Mouse (Mus musculus) liver, adult 2 months (tissue): Measurements from ENCODE around the gene Gm21969. TPM values are rescaled to one million over a fixed set of nuclear protein-coding genes. Genes with fewer than 3 reads are reported as not detected.

Experiments used
- DNase-seq: peaks from one replicate; pipeline ENCODE4 v3.0.0-alpha.2; 2011; ENCODE audit warnings: low read depth, low spot score; ENCODE audit errors: extremely low read depth
- H3K27ac ChIP-seq: fragments of 200-500 bp; replicated peaks from 2 replicates; pipeline ENCODE4 v1.5.1; 2012; ENCODE audit warnings: low read depth, mild to moderate bottlenecking, control low read depth, inconsistent platforms, low read length; ENCODE audit not compliant: insufficient read depth
- H3K27me3 ChIP-seq: fragments of 200-500 bp; 2 replicates; pipeline ENCODE4 v1.6.1; 2012; ENCODE audit warnings: mild to moderate bottlenecking, moderate library complexity, low read length, inconsistent platforms; ENCODE audit not compliant: control insufficient read depth, insufficient read depth
- H3K36me3 ChIP-seq: fragments of 200-500 bp; 2 replicates; pipeline ENCODE4 v1.6.1; 2012; ENCODE audit warnings: low read length, inconsistent platforms; ENCODE audit not compliant: control insufficient read depth, insufficient read depth
- H3K4me1 ChIP-seq: fragments of 200-500 bp; 2 replicates; pipeline ENCODE4 v1.6.1; 2011; ENCODE audit warnings: low read length; ENCODE audit not compliant: control insufficient read depth, insufficient read depth
- H3K4me3 ChIP-seq: fragments of 200-500 bp; 2 replicates; pipeline ENCODE4 v1.5.1; 2011; ENCODE audit warnings: low read depth, mild to moderate bottlenecking, control low read depth, low read length, moderate library complexity; ENCODE audit not compliant: insufficient read depth
- H3K79me2 ChIP-seq: fragments of 200-500 bp; 2 replicates; pipeline ENCODE4 v1.6.1; 2012; ENCODE audit warnings: inconsistent platforms, mild to moderate bottlenecking, low read length, moderate library complexity; ENCODE audit not compliant: control insufficient read depth, insufficient read depth
- H3K9ac ChIP-seq: fragments of 200-500 bp; 2 replicates; pipeline ENCODE4 v1.6.1; 2012; ENCODE audit warnings: low read depth, mild to moderate bottlenecking, control low read depth, inconsistent platforms, low read length
- CTCF ChIP-seq: fragments of 200-500 bp; IDR thresholded peaks from 2 replicates; pipeline ENCODE4 v1.5.1; 2011; ENCODE audit warnings: low read depth, low read length, control low read depth
- POLR2A ChIP-seq: fragments of 200-500 bp; IDR thresholded peaks from 2 replicates; pipeline ENCODE4 v1.6.1; 2011; ENCODE audit warnings: low read length, control low read depth; ENCODE audit not compliant: insufficient read depth; ENCODE audit errors: extremely low read depth
- WGBS: fragments of 180-500 bp; shearing (Covaris S2); methylation state at CpG from one replicate; pipeline ENCODE4 v1.1.7; 2018; 5-methylcytosine and 5-hydroxymethylcytosine counted together
- polyA plus RNA-seq: library from polyadenylated mRNA; depleted of rRNA; stranded (reverse); fragments of >200 nt; gene quantifications from 2 replicates; pipeline ENCODE4 v1.2.3, GENCODE M21; 2012
- total RNA-seq: library from RNA; depleted of rRNA; stranded (reverse); fragments of >200 nt; gene quantifications from 2 replicates; pipeline ENCODE4 v1.2.3, GENCODE M21; 2014

The Gm21969 gene
- total and polyA plus RNA-seq, 2 experiments: 0.09 to 0.11 TPM

DNA sequence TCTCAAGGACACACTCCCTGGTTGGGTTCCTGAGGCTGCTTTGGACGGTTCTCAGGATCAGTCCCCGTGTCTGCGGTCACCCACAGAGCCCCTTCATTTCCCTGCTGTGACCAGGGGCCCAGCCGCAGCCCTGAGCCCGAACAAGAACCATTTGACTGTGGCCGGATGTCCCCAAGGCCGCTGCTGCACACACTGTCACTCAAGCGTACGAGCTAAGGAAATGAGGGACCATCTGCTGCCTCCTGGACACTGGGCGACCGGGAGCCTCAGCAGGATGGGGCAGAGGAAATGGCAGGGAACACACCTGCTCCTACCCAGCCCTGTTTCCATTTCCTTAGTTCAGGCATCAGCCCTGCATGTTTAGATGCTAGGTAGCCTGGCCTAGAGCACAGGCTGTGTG lies 47.9 kb downstream of the Gm21969 start:
- no peaks in the 10 kb centered on the region for H3K79me2 ChIP-seq
- no peak for TF ChIP-seq CTCF
- TF ChIP-seq POLR2A: 0 out of 2 replicates have a peak, but pooled peaks have one; percentile 13
- H3K36me3 ChIP-seq: peaks cover 22% of the 10 kb centered on the region; the same call in 1 of the 2 replicates
- H3K4me1 ChIP-seq: no peaks in the 10 kb centered on the region
- WGBS: 76% methylated on average over 11 of the region's 11 CpGs
- H3K9ac ChIP-seq: no peak overlapping the region
- H3K27me3 ChIP-seq: no peaks in the 10 kb centered on the region
- H3K27ac ChIP-seq: no peak overlapping the region
- no peak for DNase-seq
- no peak overlapping the region for H3K4me3 ChIP-seq

DNA sequence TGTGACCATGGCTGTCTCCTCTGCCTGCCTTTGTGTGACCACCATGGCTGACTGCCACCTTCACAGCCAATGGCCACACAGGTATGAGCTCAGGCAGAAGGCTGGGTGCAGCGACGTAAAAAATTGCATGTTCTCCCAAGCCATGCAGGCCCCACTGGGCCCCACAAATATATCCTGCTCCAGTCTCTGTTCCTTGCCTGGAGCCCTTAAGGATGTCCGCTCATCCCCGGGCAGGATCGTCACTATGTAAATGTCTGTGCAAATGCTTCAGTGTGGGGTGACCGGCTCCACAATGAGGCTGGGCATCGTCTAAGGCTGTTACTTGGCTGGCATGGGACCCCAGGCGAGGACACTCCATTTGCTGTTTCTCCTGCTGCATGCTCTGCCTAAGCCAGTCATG lies 50.3 kb downstream of the Gm21969 start, which contains the start of gene Tas1r2:
Tas1r2 (plus strand) TSS at position 301 of the 400 bp plus-strand sequence.
- DNase-seq: no peak
- TF ChIP-seq POLR2A (no peak), CTCF (no peak)
- H3K36me3 ChIP-seq: peaks cover 9% of the 10 kb centered on the region; the same call in 1 of the 2 replicates
- H3K4me1 ChIP-seq: no peaks in the 10 kb centered on the region
- H3K9ac ChIP-seq: no peak within 1 kb of the TSS
- H3K27ac ChIP-seq: no peak within 1 kb of the TSS
- H3K79me2 ChIP-seq: no peaks in the 10 kb centered on the region
- WGBS: 79% methylated on average over 8 of the region's 8 CpGs
- no peaks in the 10 kb centered on the region for H3K27me3 ChIP-seq
- no peak within 1 kb of the TSS for H3K4me3 ChIP-seq

DNA sequence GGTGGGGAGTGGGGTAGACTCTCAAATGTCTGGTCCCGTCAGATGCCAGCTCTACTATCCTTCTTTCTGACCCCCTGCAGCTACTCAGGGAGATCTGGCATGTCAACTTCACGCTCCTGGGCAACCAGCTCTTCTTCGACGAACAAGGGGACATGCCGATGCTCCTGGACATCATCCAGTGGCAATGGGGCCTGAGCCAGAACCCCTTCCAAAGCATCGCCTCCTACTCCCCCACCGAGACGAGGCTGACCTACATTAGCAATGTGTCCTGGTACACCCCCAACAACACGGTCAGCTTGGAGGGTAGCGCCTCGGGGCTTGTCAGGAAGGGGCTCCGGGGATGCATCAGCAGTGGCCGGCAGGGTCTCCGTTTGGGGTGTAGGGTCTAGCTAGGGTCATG lies 58.9 kb downstream of the Gm21969 start:
- Histone ChIP-seq H3K9ac (no peak overlapping the region), H3K79me2 (no peaks in the 10 kb centered on the region), H3K27me3 (no peaks in the 10 kb centered on the region), H3K36me3 (no peaks in the 10 kb centered on the region), H3K4me1 (no peaks in the 10 kb centered on the region), H3K27ac (no peak overlapping the region), H3K4me3 (no peak overlapping the region)
- DNase-seq: no peak
- WGBS: 88% methylated on average over 14 of the region's 14 CpGs
- TF ChIP-seq CTCF (no peak), POLR2A (no peak)

DNA sequence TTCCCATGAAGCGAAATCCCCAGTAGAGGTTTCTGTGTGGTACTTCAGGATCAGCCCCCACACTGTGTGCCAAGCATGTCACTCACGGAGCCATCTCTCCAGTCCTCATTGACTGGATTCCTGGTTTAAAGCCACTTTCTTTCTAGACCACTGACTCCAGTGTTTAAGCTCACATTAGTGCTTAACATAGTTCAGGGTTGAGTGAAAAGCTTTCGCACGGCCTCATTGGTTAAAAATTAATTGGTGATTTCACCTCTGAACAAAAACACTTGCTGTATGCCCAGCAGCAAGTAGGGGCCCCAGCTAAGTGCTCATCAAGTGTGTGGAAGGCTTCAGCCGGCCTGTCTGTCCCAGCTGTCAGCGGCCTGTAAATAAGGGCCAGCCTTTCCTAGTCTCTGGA lies 64.6 kb downstream of the Gm21969 start:
- TF ChIP-seq CTCF (no peak), POLR2A (no peak)
- no peaks in the 10 kb centered on the region for H3K36me3 ChIP-seq
- no peak overlapping the region for H3K27ac ChIP-seq
- 55% methylated on average over 6 of the region's 6 CpGs for WGBS
- no peaks in the 10 kb centered on the region for H3K79me2 ChIP-seq
- H3K4me1 ChIP-seq: no peaks in the 10 kb centered on the region
- H3K27me3 ChIP-seq: no peaks in the 10 kb centered on the region
- DNase-seq: peak; percentile 51
- no peak overlapping the region for H3K9ac ChIP-seq
- H3K4me3 ChIP-seq: no peak overlapping the region

DNA sequence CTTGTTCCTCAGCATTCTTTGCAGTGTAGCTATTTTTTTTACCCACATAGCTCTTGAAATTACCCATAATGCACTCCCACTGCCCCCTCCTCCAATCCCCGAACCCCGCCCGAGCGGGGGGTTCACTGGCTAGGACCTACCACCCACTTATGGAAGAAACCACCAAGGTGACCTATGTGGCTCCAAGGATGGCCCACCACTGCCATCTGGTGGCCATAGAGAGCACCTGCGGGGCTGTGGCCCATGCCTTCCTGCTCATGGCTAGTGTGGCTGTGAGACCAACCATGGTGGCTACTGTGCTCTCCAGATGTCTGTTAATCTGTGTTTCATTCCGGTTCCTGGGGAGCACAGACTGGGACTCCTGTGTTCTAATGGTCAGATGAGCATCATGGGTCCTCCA lies 66.9 kb downstream of the Gm21969 start:
- TF ChIP-seq CTCF: peak; percentile 99
- no peak for TF ChIP-seq POLR2A
- H3K4me1 ChIP-seq: no peaks in the 10 kb centered on the region
- 5% methylated on average over 6 of the region's 6 CpGs for WGBS

DNA sequence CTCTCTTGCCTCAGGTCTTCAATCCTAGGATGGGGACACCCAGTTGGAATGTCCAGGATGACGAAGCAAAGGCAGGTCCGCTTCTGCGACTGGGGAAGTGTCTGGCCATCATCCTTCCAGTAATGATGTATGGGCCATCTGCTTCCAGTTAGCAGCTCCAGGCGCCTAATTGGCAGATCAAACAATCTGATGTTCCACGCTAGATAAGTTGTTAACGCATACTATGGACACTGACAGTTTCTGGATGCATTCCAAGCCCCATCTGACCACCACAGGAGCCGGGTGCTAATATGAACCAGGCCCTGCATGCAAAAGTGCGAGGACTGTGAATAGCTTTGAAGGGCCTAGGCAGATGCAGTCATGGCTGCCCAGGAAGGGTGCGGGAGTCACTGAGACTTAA lies 72.7 kb downstream of the Gm21969 start:
- H3K79me2 ChIP-seq: no peaks in the 10 kb centered on the region
- H3K36me3 ChIP-seq: no peaks in the 10 kb centered on the region
- no peak overlapping the region for H3K9ac ChIP-seq
- DNase-seq: no peak
- H3K4me3 ChIP-seq: no peak overlapping the region
- no peak for TF ChIP-seq POLR2A
- TF ChIP-seq CTCF: no peak
- H3K4me1 ChIP-seq: no peaks in the 10 kb centered on the region
- H3K27ac ChIP-seq: no peak overlapping the region
- no peaks in the 10 kb centered on the region for H3K27me3 ChIP-seq
- 86% methylated on average over 9 of the region's 9 CpGs for WGBS

More for the DNA sequence above, 66.9 kb downstream of the Gm21969 start:
- no peak overlapping the region for H3K9ac ChIP-seq
- no peak overlapping the region for H3K27ac ChIP-seq
- no peaks in the 10 kb centered on the region for H3K79me2 ChIP-seq
- no peaks in the 10 kb centered on the region for H3K36me3 ChIP-seq
- H3K27me3 ChIP-seq: no peaks in the 10 kb centered on the region
- peak; percentile 37 for DNase-seq
- H3K4me3 ChIP-seq: no peak overlapping the region
